11 mouse cellular contexts compared by ENCODE assay signal in the genomic region with DNA sequence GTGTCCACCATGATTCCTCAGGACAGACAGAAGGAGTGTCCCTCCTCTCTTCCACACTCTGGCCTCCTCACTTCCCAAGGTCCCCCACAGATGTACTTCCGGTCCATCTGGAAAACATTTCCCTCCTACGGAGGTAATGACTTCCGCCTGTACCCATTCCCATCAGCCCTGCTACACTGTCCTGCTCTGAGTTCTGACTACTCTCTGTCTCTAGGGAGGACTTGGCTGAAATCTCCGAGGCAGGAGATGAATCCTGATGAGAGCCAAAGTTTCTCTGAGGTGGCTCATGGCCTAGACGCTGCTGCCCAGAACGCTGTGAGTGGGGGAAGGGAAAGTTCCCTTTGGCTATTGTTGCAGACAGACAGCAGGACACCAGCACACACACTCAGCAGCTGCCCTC. TPM values are rescaled to one million over a fixed set of nuclear protein-coding genes. Genes with fewer than 3 reads are reported as not detected.
DNase-seq lines count a peak whose midpoint lies in the region; ATAC-seq lines count a peak whose summit lies in the region.
"Had no signal": no experiment of that assay in that cellular context is flagged by ENCODE, and none has a peak within 500 bp of the region (broad histone marks: within the 10 kb centered on the region; RNA-seq: fewer than 3 reads in every experiment).

No protein-coding gene starts in this region.

- H3K27me3 ChIP-seq in forebrain, embryonic 13.5 days: peaks cover 7% of the 10 kb centered on the region

- no peak overlapping the region for H3K4me3 ChIP-seq in forebrain, embryonic 13.5 days
- H3K4me3 ChIP-seq: heart, adult 2 months; limb, embryonic 15.5 days had no signal

- H3K27ac ChIP-seq in forebrain, embryonic 13.5 days: peak overlapping the region; percentile 97
- H3K27ac ChIP-seq: heart, adult 2 months; limb, embryonic 15.5 days had no signal

- no peaks in the 10 kb centered on the region for H3K9me3 ChIP-seq in forebrain, embryonic 13.5 days (replicated peaks)
- H3K9me3 ChIP-seq: limb, embryonic 15.5 days had no signal

- no peaks in the 10 kb centered on the region for H3K36me3 ChIP-seq in forebrain, embryonic 13.5 days (ENCODE audit: poor library complexity, severe bottlenecking)
- H3K36me3 ChIP-seq: limb, embryonic 15.5 days had no signal

- intact Hi-C loops in heart, postnatal 36 days (cut with DNase I): loop anchor here (2.0 to 5.0 kb wide), 2 partner anchors 61 to 285 kb away; no protein-coding TSS in a partner anchor

- no peak overlapping the region for H3K9ac ChIP-seq in forebrain, embryonic 13.5 days
- H3K9ac ChIP-seq: limb, embryonic 15.5 days had no signal

- H3K4me2 ChIP-seq in forebrain, embryonic 13.5 days: no peak overlapping the region
- H3K4me2 ChIP-seq: limb, embryonic 15.5 days had no signal

- WGBS in forebrain, embryonic 13.5 days: 45% methylated on average over 6 of the region's 6 CpGs

- peak; percentile 63 to 70 for DNase-seq in right cerebral cortex, postnatal 10 days (ENCODE audit: low spot score in 2 of 2)
- no peak for DNase-seq in right cerebral cortex, postnatal 25 days
- peak; percentile 45 for DNase-seq in mesoderm, embryonic 11.5 days (ENCODE audit: low read depth, low spot score)
- no peak for DNase-seq in c-Kit-positive CD71-positive TER-119-positive erythroid progenitor cells, embryonic 14.5 days (ENCODE audit: low spot score)
- no peak for DNase-seq in thymus, postnatal 4 days
- DNase-seq in right cerebral cortex, postnatal 14 days: no peak
- no peak for DNase-seq in heart, postnatal 36 days
- DNase-seq: heart, adult 2 months; kidney, adult 2 months had no signal

- no peak for ATAC-seq in forebrain, embryonic 13.5 days

- H3K4me1 ChIP-seq in forebrain, embryonic 13.5 days: peaks cover 46% of the 10 kb centered on the region

RNA-seq across cellular contexts. Expression of gene Tmc5, which starts 5.0 kb away (rescaled TPM):
- polyA plus RNA-seq in forebrain, embryonic 13.5 days (2015; fragmentation: Nextera tagmentation; extraction: Ambion mirVana): 0.28 and 0.37 TPM in 2 replicates
- total RNA-seq in heart, postnatal 36 days (2021): under 1 TPM; 0.19 to 0.22 TPM

RNA-seq across cellular contexts. Expression of gene Tmc7, which starts 7.6 kb away (rescaled TPM):
- 8.4 and 8.8 TPM in 2 replicates for polyA plus RNA-seq in forebrain, embryonic 13.5 days (2015; fragmentation: Nextera tagmentation; extraction: Ambion mirVana)
- 1 to 10 TPM; 6.2 to 7.1 TPM for total RNA-seq in heart, postnatal 36 days (2021)

RNA-seq across cellular contexts. Expression of gene Coq7, which starts 59.0 kb away (rescaled TPM):
- 109 and 119 TPM in 2 replicates for polyA plus RNA-seq in forebrain, embryonic 13.5 days (2015; fragmentation: Nextera tagmentation; extraction: Ambion mirVana)
- total RNA-seq in heart, postnatal 36 days (2021): 100 to 1,000 TPM; 112 to 113 TPM

Comparison
In these comparisons a context has a peak if more than half of its experiments do, and no peak if none do; other contexts are left out.
1. DNase-seq: peak in right cerebral cortex, postnatal 10 days (2 of 2) and mesoderm, embryonic 11.5 days (single experiment); none in right cerebral cortex, postnatal 25 days (single experiment), c-Kit-positive CD71-positive TER-119-positive erythroid progenitor cells, embryonic 14.5 days (single experiment), thymus, postnatal 4 days (single experiment), right cerebral cortex, postnatal 14 days (single experiment) and heart, postnatal 36 days (0 of 2).